Mouse (Mus musculus): ENCODE data around the gene Ube2v1. TPM values are rescaled to one million over a fixed set of nuclear protein-coding genes. Genes with fewer than 3 reads are reported as not detected.

Ube2v1 gene
- total RNA-seq, 1 experiment from 2014 or later = 44.9 TPM

DNA sequence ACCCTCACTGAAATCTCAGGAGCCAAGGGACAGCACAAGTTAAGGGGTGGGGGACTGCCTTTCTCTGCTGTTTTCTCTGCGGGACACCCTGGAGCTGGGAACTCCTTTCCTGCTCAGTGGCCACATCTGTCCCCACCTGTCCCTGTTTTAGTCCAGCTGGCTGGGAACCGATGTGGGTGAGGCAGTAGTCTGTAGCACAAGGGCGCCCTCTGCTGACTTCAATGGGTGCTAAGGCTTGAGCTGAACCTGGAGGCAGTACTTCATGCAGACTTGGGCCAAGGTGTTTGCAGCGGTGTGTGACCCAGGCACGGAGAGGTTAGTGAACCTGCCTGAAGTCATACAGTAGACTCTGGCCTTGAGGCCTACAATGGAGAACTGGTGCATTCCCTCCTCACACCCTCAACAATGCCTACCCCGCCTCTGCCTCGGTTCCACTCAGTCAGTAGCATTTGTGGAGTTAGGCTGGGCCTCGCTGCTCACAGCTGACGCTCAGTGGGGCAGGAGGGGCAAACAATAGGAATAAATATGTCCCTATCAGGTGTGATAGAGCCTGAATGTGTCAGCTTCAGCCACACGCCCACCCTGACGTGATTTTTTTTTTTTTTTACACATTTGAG lies 26.6 kb downstream of the Ube2v1 start:
- ATAC-seq (replicated peaks in 1 of 2; ENCODE audit: insufficient read depth in 1 of 2, low FRiP score in 2 of 2, low TSS enrichment in 1 of 2, low read depth in 1 of 2, poor library complexity in 2 of 2, severe bottlenecking in 2 of 2) = peak; percentile 79 to 86

DNA sequence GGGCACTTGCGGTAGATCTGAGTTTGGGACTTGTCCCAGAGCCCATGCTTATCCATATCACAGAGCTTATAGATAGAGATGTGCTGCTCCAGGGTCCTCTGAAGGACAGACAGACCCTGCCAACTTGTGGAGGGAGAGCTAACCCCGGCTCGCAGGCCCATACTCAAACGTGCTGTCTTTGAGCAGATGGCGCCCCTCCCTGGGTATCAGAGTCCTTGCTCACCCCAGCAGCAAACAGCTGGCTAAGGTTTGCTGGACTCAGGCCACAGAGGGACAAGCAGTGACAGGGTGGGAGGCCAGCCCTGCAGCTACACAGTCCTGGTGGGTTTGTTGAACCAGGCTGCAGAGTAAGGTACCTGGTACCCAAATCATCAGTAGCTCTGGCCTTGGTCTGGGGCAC lies 28.9 kb downstream of the Ube2v1 start:
- no peak for ATAC-seq (replicated peaks in 1 of 2; ENCODE audit: insufficient read depth in 1 of 2, low FRiP score in 2 of 2, low TSS enrichment in 1 of 2, low read depth in 1 of 2, poor library complexity in 2 of 2, severe bottlenecking in 2 of 2)

DNA sequence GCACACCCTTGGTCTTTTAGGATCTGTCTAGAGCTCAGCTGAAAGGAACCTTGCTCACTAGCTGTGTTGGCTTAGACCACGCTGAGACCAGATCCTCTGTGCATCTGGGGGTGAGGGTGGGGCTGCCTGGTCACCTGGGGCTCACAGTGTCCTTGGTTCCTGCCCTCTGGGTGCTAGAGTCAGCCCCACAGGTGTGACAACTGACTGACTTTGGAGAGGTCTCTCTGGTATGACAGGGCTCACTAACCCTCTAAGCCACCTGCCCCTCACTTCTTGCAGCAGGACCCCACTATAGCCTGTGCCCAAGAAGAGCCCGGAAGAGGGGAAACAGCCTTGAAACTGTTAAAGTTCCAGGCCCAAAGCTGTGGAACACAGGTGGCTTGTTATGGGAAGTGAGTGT lies 29.5 kb downstream of the Ube2v1 start:
- no peak for ATAC-seq (replicated peaks in 1 of 2; ENCODE audit: insufficient read depth in 1 of 2, low FRiP score in 2 of 2, low TSS enrichment in 1 of 2, low read depth in 1 of 2, poor library complexity in 2 of 2, severe bottlenecking in 2 of 2)

DNA sequence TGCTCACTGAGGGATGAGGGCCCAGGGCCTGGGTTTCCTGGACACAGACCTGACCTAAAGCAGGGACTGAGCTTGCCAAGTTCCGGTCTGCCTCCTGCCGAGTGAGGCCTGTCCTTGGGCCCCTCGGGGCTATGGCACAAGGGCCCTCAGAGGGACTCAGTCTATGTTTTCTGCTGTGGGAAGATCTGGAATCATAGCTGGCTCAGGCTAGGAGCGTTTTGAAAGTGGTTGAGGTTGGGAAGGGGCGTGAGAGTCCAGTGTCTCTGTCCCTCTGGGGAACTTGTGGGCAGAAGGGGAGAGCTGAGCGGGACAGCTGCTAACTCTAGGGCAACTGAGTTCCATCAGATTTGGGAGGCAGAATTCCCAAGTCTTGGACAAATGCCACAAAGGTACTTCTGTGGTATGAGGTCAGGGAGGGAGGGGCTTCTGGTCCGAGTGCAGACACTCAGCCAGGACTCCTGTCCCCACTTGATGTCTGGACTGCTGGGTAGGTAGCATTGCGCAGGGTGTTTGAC lies 31.4 kb downstream of the Ube2v1 start:
- ATAC-seq (replicated peaks in 1 of 2; ENCODE audit: insufficient read depth in 1 of 2, low FRiP score in 2 of 2, low TSS enrichment in 1 of 2, low read depth in 1 of 2, poor library complexity in 2 of 2, severe bottlenecking in 2 of 2) = no peak

DNA sequence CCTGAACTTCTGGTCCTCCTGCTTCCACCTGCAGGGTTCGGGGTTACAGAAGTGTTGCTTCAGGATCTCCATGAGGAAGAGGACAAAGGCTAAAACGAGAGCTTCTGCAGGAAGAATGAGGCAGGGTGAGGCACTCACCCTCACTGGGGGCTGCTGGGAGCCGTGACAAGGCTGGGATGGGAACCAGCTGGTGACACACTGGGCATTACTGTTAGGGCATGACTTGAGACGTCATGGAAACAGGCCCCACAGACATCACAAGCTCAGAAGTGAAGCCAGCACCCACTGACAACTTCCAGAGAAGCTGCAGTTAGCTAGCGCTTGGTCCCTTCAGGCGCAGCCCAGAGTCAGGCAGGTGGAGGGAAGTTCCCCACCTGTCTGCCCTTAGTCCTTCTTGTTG lies 32.0 kb downstream of the Ube2v1 start:
- ATAC-seq (replicated peaks in 1 of 2; ENCODE audit: insufficient read depth in 1 of 2, low FRiP score in 2 of 2, low TSS enrichment in 1 of 2, low read depth in 1 of 2, poor library complexity in 2 of 2, severe bottlenecking in 2 of 2) = no peak

DNA sequence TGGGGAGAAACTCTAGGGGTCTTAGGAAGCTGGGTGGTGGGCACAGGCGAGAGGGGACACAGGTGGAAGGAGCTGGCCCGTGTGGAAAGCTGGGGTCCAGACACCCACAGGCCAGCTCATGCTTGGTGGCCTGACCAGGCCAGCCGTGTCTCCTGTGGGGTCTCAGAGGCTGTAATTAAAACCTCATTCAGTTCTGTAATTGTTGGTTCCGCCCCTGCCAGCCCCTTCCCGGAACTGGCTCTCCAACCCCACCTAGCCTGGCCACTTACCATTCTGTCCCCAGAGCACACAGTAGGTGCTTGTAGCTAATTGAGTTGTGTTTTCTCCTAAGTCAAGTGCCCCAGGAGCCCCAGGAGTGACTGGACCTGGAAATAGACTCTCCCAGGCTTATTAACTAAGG lies 32.7 kb downstream of the Ube2v1 start:
- ATAC-seq (replicated peaks in 1 of 2; ENCODE audit: insufficient read depth in 1 of 2, low FRiP score in 2 of 2, low TSS enrichment in 1 of 2, low read depth in 1 of 2, poor library complexity in 2 of 2, severe bottlenecking in 2 of 2) = no peak

DNA sequence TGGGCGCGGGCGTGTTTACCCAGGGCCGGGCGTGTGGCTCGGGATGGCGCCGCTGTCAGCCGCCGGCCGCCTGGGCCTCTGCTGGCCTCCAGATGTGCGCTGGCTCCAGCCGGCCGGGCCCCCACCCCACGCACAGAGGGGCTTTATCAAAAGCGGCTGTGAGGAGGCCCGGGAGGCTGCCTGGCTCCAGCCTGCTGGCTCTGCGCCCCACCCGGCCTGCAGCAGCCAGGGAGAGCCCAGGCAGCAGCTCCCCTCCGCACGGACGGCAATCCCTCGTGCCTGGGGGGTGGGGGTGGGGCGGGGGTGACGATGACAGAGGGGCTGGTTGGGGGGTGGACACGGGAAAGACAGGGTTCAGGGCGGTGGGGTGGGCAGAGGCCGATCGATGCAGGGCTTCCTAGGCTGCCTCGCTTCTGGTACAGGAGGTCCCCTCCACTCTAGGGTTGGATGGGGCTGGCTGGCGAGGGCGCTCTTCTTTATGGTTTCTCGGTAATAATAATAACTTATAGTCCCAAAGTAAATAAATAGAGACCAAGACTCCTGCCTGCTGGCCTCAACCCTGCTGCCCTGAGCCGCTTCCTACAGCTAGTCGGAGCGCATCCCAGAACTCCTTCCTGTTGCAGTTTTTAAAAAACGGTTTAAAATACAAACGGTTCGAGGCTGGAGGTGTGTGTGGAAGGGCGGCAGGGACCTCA lies 34.3 kb downstream of the Ube2v1 start:
- no peak for ATAC-seq (replicated peaks in 1 of 2; ENCODE audit: insufficient read depth in 1 of 2, low FRiP score in 2 of 2, low TSS enrichment in 1 of 2, low read depth in 1 of 2, poor library complexity in 2 of 2, severe bottlenecking in 2 of 2)

DNA sequence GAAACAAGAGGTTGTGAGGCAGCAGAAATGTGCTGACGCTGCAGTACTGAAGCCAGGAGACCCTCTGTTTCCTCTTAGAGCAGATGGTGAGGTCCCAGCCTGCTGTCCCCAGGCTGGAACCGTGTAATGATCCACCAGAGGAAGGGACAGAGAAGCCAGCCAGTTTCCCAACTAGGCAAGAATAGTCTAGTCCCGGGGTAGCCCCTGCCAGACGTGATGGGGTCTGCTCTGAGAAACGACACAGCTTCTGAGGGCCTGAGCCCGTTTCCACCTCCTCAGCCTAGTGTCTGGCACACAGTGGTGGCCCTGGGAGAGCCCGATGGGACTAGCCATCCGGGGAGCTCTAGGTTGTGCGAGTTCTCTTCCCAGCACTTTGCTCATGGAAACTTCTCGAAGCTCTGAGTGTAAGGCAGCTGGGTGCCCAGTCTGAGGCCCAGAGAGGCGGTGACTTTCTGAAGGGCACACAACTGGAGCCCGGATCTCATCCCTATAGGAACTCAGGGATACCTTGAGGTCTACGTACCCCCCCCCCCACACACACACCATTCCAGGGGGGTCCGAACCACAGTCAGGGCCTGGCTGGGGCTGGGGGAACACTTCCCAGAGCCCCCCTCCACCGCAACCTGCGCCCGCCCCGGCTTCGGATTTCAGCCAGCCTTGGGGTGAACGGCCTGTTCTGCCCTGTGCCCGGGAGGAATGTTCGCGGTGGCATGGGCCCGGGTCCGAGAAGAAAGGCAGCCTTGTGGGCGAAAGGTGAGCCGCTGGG lies 35.0 kb downstream of the Ube2v1 start:
- no peak for ATAC-seq (replicated peaks in 1 of 2; ENCODE audit: insufficient read depth in 1 of 2, low FRiP score in 2 of 2, low TSS enrichment in 1 of 2, low read depth in 1 of 2, poor library complexity in 2 of 2, severe bottlenecking in 2 of 2)

DNA sequence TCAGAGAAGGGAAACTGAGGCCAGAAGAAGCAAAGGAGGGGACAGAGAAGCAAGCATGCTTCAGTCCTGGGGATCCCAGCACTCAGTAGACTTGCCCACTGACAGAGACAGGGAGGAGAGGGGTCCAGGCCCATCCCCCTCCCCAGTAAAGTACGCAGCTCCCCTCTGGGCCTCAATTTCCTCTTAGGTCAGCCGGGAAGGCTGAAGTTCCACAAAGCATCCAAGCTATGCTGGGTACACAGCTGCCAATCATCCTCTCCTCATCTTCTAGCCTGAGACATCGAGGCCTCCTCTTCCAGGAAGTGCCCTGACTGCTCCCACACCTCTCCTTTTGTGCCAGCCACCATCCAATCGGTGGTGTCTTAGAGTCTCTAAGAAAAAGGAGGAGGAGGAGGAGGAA lies 35.6 kb downstream of the Ube2v1 start:
- no peak for ATAC-seq (replicated peaks in 1 of 2; ENCODE audit: insufficient read depth in 1 of 2, low FRiP score in 2 of 2, low TSS enrichment in 1 of 2, low read depth in 1 of 2, poor library complexity in 2 of 2, severe bottlenecking in 2 of 2)

DNA sequence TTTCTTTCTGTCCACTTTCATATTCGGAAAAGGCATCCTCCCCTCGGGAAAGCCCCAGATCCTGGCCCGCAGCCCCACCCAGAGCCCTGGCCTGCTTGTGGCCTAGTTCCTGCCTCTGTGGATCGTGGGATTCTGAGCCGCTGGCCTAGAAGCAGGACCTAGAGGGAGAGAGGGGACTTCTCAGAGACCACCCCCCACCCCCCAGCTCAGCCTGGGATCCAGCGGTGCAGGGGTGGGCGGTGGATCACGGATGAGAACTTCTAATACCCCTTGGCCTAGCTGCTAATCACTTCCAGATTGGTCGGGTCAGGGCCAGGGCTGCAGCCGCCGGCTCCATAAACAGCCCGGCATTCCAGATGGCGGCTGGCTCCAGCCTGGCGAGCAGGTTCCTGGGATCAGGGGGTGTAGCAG lies 36.1 kb downstream of the Ube2v1 start:
- no peak for ATAC-seq (replicated peaks in 1 of 2; ENCODE audit: insufficient read depth in 1 of 2, low FRiP score in 2 of 2, low TSS enrichment in 1 of 2, low read depth in 1 of 2, poor library complexity in 2 of 2, severe bottlenecking in 2 of 2)

DNA sequence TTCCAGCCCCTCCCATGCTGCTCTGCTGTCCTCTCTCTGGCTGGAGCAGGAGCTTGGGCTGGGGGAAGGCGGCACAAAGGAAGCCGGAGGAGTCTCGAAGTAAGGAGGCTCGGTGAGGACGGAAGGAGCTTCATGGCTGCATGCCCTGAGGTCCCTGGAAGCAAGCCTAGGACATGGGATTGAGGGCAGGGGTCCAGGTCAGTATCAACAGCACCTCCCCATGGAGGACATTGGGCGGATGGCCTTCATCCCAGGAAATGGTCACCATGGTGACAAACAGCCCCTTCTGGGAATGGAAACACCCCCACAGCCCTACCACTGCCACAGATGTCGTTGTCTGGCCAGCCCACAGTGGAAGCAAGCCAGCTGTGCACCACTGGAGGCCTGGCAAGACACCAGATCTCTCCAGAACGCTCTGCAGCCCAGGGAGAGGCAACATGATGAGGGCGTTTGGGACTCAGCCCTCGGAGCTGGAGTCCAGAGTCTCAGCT lies 37.4 kb downstream of the Ube2v1 start:
- no peak for ATAC-seq (replicated peaks in 1 of 2; ENCODE audit: insufficient read depth in 1 of 2, low FRiP score in 2 of 2, low TSS enrichment in 1 of 2, low read depth in 1 of 2, poor library complexity in 2 of 2, severe bottlenecking in 2 of 2)

DNA sequence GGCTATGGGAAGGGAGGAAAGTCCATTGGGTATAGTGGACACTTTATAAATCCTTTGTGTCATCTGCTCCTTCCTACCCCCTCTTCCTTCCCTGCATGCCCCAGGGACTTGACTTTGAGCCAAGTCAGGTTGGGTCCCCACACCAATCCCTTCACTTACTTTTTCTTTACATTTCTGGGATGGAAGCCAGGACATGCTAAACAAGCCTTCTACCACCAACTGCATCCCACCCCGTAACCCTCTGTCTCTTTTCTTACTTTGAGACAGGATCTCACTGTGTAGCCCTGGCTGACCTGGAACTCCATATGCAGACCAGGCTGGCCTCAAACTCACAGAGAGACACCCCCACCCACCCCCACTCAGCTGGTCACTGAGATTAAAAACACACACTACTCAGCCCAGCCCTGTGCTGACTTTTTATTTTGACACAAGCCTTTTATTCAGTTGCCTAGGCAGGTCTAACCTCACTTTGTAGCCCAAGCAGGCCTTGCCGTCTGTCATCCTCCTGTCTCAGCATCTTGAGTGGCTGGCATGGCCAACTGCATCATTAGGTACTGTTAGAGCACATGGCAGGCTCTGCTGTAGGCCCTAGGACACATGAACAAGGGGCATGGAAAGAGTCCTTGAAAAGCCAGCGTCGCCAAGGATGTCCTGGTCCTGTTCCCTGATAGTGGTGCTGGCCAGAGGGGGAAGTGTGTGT lies 38.2 kb downstream of the Ube2v1 start:
- no peak for ATAC-seq (replicated peaks in 1 of 2; ENCODE audit: insufficient read depth in 1 of 2, low FRiP score in 2 of 2, low TSS enrichment in 1 of 2, low read depth in 1 of 2, poor library complexity in 2 of 2, severe bottlenecking in 2 of 2)

DNA sequence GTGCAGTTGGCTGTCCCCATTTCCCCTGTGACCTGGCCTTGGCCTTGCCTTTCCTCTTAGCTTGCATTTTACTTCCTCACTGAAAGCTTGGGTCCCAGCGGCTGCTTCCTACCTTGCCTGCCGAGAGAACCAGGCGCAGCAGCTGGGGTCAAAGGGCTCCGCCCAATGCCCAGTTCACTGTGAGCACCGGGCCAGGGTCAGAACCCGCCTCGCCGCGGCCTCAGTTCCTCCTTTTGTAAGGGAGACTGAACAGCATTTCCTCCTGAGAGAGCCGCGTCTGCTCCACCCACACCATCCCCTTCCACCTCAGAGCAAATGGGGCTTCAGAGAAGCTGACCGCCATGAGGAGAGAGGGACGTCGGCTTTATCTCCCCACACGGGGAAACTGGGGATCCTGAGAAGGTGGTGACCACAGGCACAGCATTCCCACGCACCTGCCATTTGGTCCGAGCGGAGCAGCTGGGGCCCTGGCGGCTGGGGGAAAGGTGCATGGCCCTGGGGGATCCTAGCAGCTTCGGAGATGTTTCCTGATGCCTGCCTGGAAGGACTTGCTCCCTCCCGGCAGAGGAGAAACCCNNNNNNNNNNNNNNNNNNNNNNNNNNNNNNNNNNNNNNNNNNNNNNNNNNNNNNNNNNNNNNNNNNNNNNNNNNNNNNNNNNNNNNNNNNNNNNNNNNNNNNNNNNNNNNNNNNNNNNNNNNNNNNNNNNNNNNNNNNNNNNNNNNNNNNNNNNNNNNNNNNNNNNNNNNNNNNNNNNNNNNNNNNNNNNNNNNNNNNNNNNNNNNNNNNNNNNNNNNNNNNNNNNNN lies 42.9 kb downstream of the Ube2v1 start:
- peak; percentile 87 to 88 for ATAC-seq (replicated peaks in 1 of 2; ENCODE audit: insufficient read depth in 1 of 2, low FRiP score in 2 of 2, low TSS enrichment in 1 of 2, low read depth in 1 of 2, poor library complexity in 2 of 2, severe bottlenecking in 2 of 2)

DNA sequence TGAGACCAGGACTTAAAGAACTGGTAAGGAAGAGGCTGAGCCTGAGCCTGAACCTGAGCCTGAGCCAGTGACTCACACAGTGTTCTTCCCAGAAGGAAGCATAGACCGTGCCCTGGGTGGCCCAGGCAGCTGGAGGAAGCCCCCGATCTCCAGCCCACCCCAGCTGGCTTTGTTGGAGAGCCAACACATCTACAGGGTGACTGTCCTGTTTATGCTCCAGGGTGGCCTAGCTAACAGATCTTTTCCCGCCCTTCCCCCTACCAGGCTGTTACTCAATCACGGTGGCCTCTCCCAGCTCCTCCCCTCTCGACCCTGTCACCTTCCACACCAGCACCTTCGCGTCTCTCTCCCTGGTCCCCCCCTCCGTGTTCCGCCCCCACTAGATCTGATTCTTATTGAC lies 44.9 kb downstream of the Ube2v1 start:
- no peak for ATAC-seq (replicated peaks in 1 of 2; ENCODE audit: insufficient read depth in 1 of 2, low FRiP score in 2 of 2, low TSS enrichment in 1 of 2, low read depth in 1 of 2, poor library complexity in 2 of 2, severe bottlenecking in 2 of 2)

DNA sequence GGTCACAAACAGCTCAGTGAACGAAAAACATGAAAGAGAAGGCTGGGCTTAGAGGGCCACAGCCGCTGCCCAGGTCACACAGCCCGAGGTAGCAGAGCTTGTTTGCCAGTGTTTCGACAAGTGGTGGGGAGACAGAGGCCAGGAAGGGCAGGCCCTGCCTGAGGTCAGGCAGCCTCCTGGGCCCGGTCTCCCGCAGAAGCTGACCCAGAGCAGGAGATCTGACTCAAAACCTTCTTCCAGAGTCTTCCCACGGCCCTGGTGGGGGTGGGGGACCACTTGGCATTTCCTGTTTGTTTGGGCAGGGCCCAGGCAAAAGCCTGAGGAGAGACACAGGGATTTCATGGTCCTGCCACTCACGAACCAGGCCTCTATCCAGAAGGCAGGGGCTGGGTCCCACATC lies 45.9 kb downstream of the Ube2v1 start:
- ATAC-seq (replicated peaks in 1 of 2; ENCODE audit: insufficient read depth in 1 of 2, low FRiP score in 2 of 2, low TSS enrichment in 1 of 2, low read depth in 1 of 2, poor library complexity in 2 of 2, severe bottlenecking in 2 of 2) = no peak

DNA sequence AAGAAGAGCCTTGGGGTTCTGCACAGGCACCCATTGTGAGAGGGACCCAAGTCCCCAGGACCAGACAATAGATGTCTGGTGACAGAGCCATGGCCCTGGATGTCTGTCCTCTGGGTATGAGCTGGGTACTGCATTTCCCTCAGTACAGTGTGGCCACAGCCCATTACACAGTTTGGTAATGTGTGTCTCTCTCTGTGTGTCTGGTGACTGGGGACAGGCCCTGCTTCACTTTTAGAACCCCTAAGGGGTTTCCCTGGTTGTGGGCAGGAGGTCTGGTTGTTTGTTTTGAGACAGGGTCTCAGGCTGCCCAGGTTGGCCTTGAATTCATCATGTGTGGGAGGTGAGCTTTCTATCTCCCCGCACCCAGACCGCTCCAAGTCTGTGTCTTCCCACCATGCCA lies 46.6 kb downstream of the Ube2v1 start:
- ATAC-seq (replicated peaks in 1 of 2; ENCODE audit: insufficient read depth in 1 of 2, low FRiP score in 2 of 2, low TSS enrichment in 1 of 2, low read depth in 1 of 2, poor library complexity in 2 of 2, severe bottlenecking in 2 of 2) = no peak
